Mouse (Mus musculus): ENCODE results near the gene Cdhr4. TPM values are rescaled to one million over a fixed set of nuclear protein-coding genes. Genes with fewer than 3 reads are reported as not detected.

Gene Cdhr4
- polyA plus RNA-seq, 1 experiment from 2014 or later, result 2.6 TPM

- Histone ChIP-seq H3K27ac (replicated peaks) (peak overlapping the region; percentile 58), H3K9me3 (no peaks in the 10 kb centered on the region), H3K4me1 (peaks cover 37% of the 10 kb centered on the region), H3K9ac (replicated peaks) (0 out of 2 replicates have a peak overlapping the region, but pooled peaks have one; percentile 8), H3K4me2 (replicated peaks) (peak overlapping the region; percentile 5; the same call in 1 of the 2 replicates), H3K36me3 (no peaks in the 10 kb centered on the region), H3K27me3 (peaks cover 34% of the 10 kb centered on the region), H3K4me3 (no peak overlapping the region)
- ATAC-seq (ENCODE audit: low FRiP score, low read depth), result no peak
- 57% methylated on average over 7 of the region's 7 CpGs for WGBS
Measured at GRCm38 (mm10) chr9:107981684-107982605, 10.4 kb upstream of the Cdhr4 start.

- Histone ChIP-seq H3K9me3 (no peaks in the 10 kb centered on the region), H3K36me3 (no peaks in the 10 kb centered on the region), H3K4me1 (peaks cover 37% of the 10 kb centered on the region), H3K9ac (replicated peaks) (peak within 1 kb of the TSS; percentile 20; the same call in 1 of the 2 replicates), H3K27me3 (peaks cover 34% of the 10 kb centered on the region), H3K4me3 (0 out of 2 replicates have a peak within 1 kb of the TSS, but pooled peaks have one; percentile 9), H3K27ac (replicated peaks) (peak within 1 kb of the TSS; percentile 65), H3K4me2 (replicated peaks) (peak within 1 kb of the TSS; percentile 90)
- 66% methylated on average over 14 of the region's 14 CpGs for WGBS
- no peak for ATAC-seq (ENCODE audit: low FRiP score, low read depth)
Measured at GRCm38 (mm10) chr9:107982681-107983346, 9.5 kb upstream of the Cdhr4 start, which contains the start of gene Gm20661. TSS of gene Gm20661 (plus strand) at chr9:107983058.

DNA sequence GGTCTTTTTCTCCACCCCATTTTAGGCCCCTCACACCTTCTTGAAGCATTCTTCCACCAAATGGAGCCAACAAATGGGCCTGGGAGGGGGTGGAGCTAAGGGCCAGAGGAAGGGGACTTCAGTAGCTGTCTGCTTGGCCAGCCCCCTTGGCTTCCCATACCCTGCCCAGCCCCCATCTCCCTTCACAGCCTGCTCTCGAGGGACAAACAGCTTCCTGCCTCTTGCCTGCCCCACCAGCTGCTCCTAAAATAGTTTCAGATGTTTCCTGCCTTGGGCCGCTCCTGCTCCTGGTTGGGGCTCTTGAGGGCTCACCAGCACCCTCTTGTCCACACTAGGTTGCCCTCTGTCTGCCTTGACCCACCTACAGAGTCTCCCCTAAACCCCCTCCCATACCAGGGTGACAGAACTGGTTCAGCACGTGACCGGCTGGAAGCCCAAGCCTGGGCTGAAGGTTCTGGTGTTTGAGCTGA, 8.8 kb upstream of the Cdhr4 start:
- Histone ChIP-seq H3K9ac (replicated peaks) (no peak overlapping the region), H3K27ac (replicated peaks) (peak overlapping the region; percentile 65; the same call in 1 of the 2 replicates), H3K9me3 (no peaks in the 10 kb centered on the region), H3K27me3 (peaks cover 34% of the 10 kb centered on the region), H3K4me3 (0 out of 2 replicates have a peak overlapping the region, but pooled peaks have one; percentile 9), H3K36me3 (no peaks in the 10 kb centered on the region), H3K4me1 (peaks cover 37% of the 10 kb centered on the region), H3K4me2 (replicated peaks) (peak overlapping the region; percentile 5; the same call in 1 of the 2 replicates)
- 49% methylated on average over 4 of the region's 4 CpGs for WGBS
- no peak for ATAC-seq (ENCODE audit: low FRiP score, low read depth)

GRCm38 (mm10) chr9:107984052-107984753, 8.1 kb upstream of the Cdhr4 start:
- Histone ChIP-seq H3K27me3 (peaks cover 34% of the 10 kb centered on the region), H3K4me1 (peaks cover 37% of the 10 kb centered on the region), H3K9ac (replicated peaks) (peak overlapping the region; percentile 21; the same call in 1 of the 2 replicates), H3K36me3 (no peaks in the 10 kb centered on the region), H3K9me3 (no peaks in the 10 kb centered on the region), H3K4me3 (peak overlapping the region; percentile 68; the same call in 1 of the 2 replicates), H3K4me2 (replicated peaks) (peak overlapping the region; percentile 90), H3K27ac (replicated peaks) (peak overlapping the region; percentile 2; the same call in 1 of the 2 replicates)
- ATAC-seq (ENCODE audit: low FRiP score, low read depth), result no peak
- WGBS, result 79% methylated on average over 19 of the region's 19 CpGs

DNA sequence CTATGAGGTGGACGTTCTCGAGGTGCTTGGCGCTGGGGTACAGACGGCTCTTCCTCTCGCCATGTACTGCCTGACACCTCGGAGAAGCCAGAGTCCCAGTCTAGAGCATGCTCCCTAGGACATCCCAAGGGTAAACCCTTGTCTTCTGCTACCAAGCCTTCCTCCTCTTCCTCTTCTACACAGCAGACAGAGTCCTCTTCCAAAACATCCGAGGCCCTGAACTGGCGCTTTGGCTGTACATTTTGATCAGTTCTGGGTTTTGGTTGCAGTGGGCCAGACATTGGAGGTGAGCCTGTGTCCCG, 7.6 kb upstream of the Cdhr4 start:
- peak overlapping the region; percentile 90 for H3K4me2 ChIP-seq (replicated peaks)
- H3K9me3 ChIP-seq, result no peaks in the 10 kb centered on the region
- ATAC-seq (ENCODE audit: low FRiP score, low read depth), result no peak
- peak overlapping the region; percentile 21; the same call in 1 of the 2 replicates for H3K9ac ChIP-seq (replicated peaks)
- peaks cover 37% of the 10 kb centered on the region for H3K4me1 ChIP-seq
- H3K4me3 ChIP-seq, result peak overlapping the region; percentile 68
- H3K27me3 ChIP-seq, result peaks cover 34% of the 10 kb centered on the region
- no peaks in the 10 kb centered on the region for H3K36me3 ChIP-seq
- H3K27ac ChIP-seq (replicated peaks), result no peak overlapping the region
- WGBS, result 65% methylated on average over 9 of the region's 9 CpGs

- Histone ChIP-seq H3K4me2 (replicated peaks) (peak within 1 kb of the TSS; percentile 90), H3K27ac (replicated peaks) (0 out of 2 replicates have a peak within 1 kb of the TSS, but pooled peaks have one; percentile 30), H3K27me3 (peaks cover 34% of the 10 kb centered on the region), H3K36me3 (no peaks in the 10 kb centered on the region), H3K4me3 (peak within 1 kb of the TSS; percentile 68), H3K9ac (replicated peaks) (peak within 1 kb of the TSS; percentile 54), H3K9me3 (no peaks in the 10 kb centered on the region), H3K4me1 (peaks cover 37% of the 10 kb centered on the region)
- WGBS, result under 1% methylated on average over 58 of the region's 58 CpGs
- ATAC-seq (ENCODE audit: low FRiP score, low read depth), result peak; percentile 75
Measured at GRCm38 (mm10) chr9:107985131-107986119, 6.9 kb upstream of the Cdhr4 start, which contains the start of gene Inka1. TSS of gene Inka1 (minus strand) at chr9:107985879.

- no peaks in the 10 kb centered on the region for H3K36me3 ChIP-seq
- WGBS, result 6% methylated on average over 18 of the region's 18 CpGs
- H3K4me2 ChIP-seq (replicated peaks), result peak overlapping the region; percentile 90
- H3K4me1 ChIP-seq, result peaks cover 37% of the 10 kb centered on the region
- H3K27me3 ChIP-seq, result peaks cover 34% of the 10 kb centered on the region
- no peaks in the 10 kb centered on the region for H3K9me3 ChIP-seq
- H3K4me3 ChIP-seq, result peak overlapping the region; percentile 68
- peak; percentile 66 for ATAC-seq (ENCODE audit: low FRiP score, low read depth)
- H3K9ac ChIP-seq (replicated peaks), result no peak overlapping the region
- H3K27ac ChIP-seq (replicated peaks), result no peak overlapping the region
Measured at GRCm38 (mm10) chr9:107986376-107986775, 5.9 kb upstream of the Cdhr4 start.

DNA sequence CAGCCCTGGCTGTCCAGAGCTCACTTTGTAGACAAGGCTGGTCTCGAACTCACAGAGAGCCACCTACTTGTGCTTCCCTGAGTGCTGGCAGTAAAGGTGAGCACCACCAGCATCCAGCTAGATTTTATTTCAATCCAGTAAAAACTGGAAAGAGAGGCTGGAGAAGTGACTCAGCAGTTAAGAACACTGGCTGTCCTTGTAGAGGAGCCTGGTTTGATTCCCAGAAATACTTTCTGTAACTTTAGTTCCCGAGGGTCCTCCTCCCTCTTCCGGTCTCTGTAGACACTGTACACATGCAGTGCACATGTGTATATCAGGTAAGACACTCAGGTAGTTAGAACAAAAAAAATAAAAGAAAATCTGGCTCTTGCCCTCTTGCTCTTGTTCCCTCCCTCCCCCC, 4.3 kb upstream of the Cdhr4 start:
- H3K9ac ChIP-seq (replicated peaks), result no peak overlapping the region
- no peaks in the 10 kb centered on the region for H3K9me3 ChIP-seq
- no peak for ATAC-seq (ENCODE audit: low FRiP score, low read depth)
- peaks cover 24% of the 10 kb centered on the region for H3K4me1 ChIP-seq
- no peak overlapping the region for H3K27ac ChIP-seq (replicated peaks)
- peaks cover 30% of the 10 kb centered on the region for H3K27me3 ChIP-seq
- H3K4me3 ChIP-seq, result no peak overlapping the region
- 86% methylated on average over 3 of the region's 3 CpGs for WGBS
- no peak overlapping the region for H3K4me2 ChIP-seq (replicated peaks)
- H3K36me3 ChIP-seq, result no peaks in the 10 kb centered on the region

GRCm38 (mm10) chr9:107993013-107993412, 716 bp downstream of the Cdhr4 start:
- Histone ChIP-seq H3K4me2 (replicated peaks) (no peak overlapping the region), H3K9me3 (no peaks in the 10 kb centered on the region), H3K36me3 (no peaks in the 10 kb centered on the region), H3K4me1 (no peaks in the 10 kb centered on the region), H3K9ac (replicated peaks) (no peak overlapping the region), H3K27me3 (no peaks in the 10 kb centered on the region; the same call in 1 of the 2 replicates), H3K27ac (replicated peaks) (no peak overlapping the region), H3K4me3 (no peak overlapping the region)
- WGBS, result 80% methylated on average over 11 of the region's 11 CpGs
- ATAC-seq (ENCODE audit: low FRiP score, low read depth), result no peak

DNA sequence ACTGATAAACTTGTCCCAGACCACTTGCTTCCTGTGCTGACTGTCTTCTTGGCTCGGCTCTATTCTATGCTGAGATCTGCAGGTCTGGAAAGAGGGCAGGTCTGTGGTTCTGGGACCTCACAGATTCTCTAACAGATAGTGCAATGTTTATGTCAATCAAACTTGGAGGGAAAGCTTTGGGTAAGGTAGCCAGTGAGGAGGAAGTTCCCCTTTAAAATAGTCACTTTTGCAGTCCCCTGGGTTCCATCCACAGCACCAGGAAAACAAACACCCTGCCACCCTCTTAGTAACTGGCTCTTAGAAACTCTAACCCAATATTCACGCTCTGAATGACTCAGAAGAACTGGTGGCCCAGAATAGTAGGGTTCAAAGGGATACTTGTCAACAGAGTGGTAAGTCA, 2.2 kb downstream of the Cdhr4 start:
- Histone ChIP-seq H3K27ac (replicated peaks) (no peak overlapping the region), H3K27me3 (no peaks in the 10 kb centered on the region; the same call in 1 of the 2 replicates), H3K4me1 (no peaks in the 10 kb centered on the region), H3K9me3 (no peaks in the 10 kb centered on the region), H3K4me3 (no peak overlapping the region), H3K9ac (replicated peaks) (no peak overlapping the region), H3K36me3 (no peaks in the 10 kb centered on the region), H3K4me2 (replicated peaks) (no peak overlapping the region)
- no peak for ATAC-seq (ENCODE audit: low FRiP score, low read depth)
- 81% methylated on average over 2 of the region's 2 CpGs for WGBS

Data from midbrain, embryonic 12.5 days (tissue).